Mouse (Mus musculus) C2C12 (cell line): Measurements from ENCODE around the gene B3gat2. TPM values are rescaled to one million over a fixed set of nuclear protein-coding genes. Genes with fewer than 3 reads are reported as not detected.

Source experiments
- H3K27me3 ChIP-seq: one replicate; pipeline ENCODE4 v1.6.1; 2011; ENCODE audit not compliant: control insufficient read depth, insufficient read depth, insufficient read length
- H3K36me3 ChIP-seq: one replicate; pipeline ENCODE4 v1.6.1; 2011; ENCODE audit not compliant: control insufficient read depth, insufficient read depth
- H3K4me3 ChIP-seq: one replicate; pipeline ENCODE4 v1.5.1; 2011; ENCODE audit warnings: mild to moderate bottlenecking, control low read depth; ENCODE audit not compliant: poor library complexity, insufficient read depth, severe bottlenecking
- H3K79me2 ChIP-seq: one replicate; pipeline ENCODE4 v1.6.1; 2011; ENCODE audit not compliant: control insufficient read depth, insufficient read depth
- H3K79me3 ChIP-seq: one replicate; pipeline ENCODE4 v1.6.1; 2011; ENCODE audit warnings: low read depth, control low read depth
- H3ac ChIP-seq: one replicate; pipeline ENCODE3; 2011; ENCODE audit warnings: low read depth; ENCODE audit not compliant: control insufficient read depth, insufficient read length
- CEBPB ChIP-seq: IDR thresholded peaks from one replicate; pipeline ENCODE4 v1.6.1; 2011; ENCODE audit warnings: low read depth, mild to moderate bottlenecking, control low read depth, moderate library complexity
- CTCF ChIP-seq: IDR thresholded peaks from one replicate; pipeline ENCODE4 v1.5.1; 2011; ENCODE audit not compliant: control insufficient read depth, insufficient read depth, insufficient read length
- FOSL1 ChIP-seq: IDR thresholded peaks from one replicate; pipeline ENCODE4 v1.8.0; 2011; ENCODE audit warnings: mild to moderate bottlenecking, low read length; ENCODE audit not compliant: poor library complexity, insufficient read depth, severe bottlenecking
- MAX ChIP-seq: IDR thresholded peaks from one replicate; pipeline ENCODE4 v1.6.1; 2011; ENCODE audit warnings: mild to moderate bottlenecking, control low read depth
- MYOD1 ChIP-seq: IDR thresholded peaks from one replicate; pipeline ENCODE4 v1.6.1; 2011; ENCODE audit warnings: low read depth; ENCODE audit not compliant: control insufficient read depth, insufficient read length
- MYOG ChIP-seq: IDR thresholded peaks from one replicate; pipeline ENCODE4 v1.6.1; 2011; ENCODE audit not compliant: control insufficient read depth, insufficient read length; ENCODE audit errors: extremely low read depth
- USF1 ChIP-seq: IDR thresholded peaks from one replicate; pipeline ENCODE4 v1.6.1; 2011; ENCODE audit warnings: low read depth, mild to moderate bottlenecking, control low read depth, moderate library complexity
- polyA plus RNA-seq: library from polyadenylated mRNA; unstranded; fragments of >200 nt; fragmentation: generic; extraction: Trizol; gene quantifications from one replicate; pipeline ENCODE4 v1.2.1, GENCODE M21; 2012; ENCODE audit warnings: missing spikeins

Gene B3gat2
- polyA plus RNA-seq, 1 experiment = 0.11 TPM

GRCm38 (mm10) chr1:23821615-23822014 is 60.1 kb downstream of the B3gat2 start:
- Histone ChIP-seq H3K79me3 (no peaks in the 10 kb centered on the region), H3K27me3 (no peaks in the 10 kb centered on the region), H3K79me2 (no peaks in the 10 kb centered on the region), H3K4me3 (no peak overlapping the region), H3K36me3 (no peaks in the 10 kb centered on the region), H3ac (no peak overlapping the region)
- TF ChIP-seq CTCF (no peak), MYOG (no peak), FOSL1 (no peak), MYOD1 (no peak), CEBPB (no peak), USF1 (no peak), MAX (no peak)

DNA sequence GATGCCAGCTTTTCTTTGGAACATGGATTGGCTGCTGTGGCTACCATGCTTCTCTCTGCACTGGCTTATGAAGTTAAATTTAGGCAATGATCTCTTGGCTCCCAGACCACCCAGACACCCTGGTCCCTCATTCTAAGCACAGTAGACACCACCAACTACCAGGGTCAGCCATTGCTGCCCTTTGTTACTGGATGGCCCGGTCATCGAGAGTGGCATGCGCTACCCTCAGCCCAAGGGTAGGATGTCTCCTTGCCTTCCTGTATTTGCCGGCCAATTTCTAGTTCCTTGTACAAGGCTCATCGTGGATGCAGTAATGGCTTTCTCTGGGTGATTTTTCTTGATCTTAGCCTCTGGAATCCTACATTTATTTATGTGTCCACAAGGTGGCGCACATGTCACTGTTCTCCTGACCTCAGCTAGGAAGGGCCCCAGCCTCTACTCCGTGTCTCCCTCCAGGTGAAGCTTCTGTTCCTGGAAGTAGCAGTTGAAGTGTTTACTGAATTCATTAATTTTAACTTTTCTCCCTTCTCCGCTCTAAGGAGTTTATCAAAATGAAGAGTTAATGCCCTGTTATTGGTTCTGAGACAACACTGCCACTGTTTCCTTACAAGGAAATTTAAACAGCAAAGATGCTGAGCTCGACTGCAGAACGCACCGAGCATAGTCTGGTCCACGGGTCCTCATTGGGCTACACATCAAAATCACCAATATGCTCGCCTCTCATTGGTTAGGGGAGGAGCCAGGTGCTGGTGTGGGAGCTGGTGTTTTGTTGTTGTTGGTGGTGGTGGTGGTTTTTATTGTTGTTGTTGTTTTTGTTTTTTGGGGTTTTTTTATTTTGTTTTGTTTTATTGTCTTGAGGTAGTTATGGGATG is 65.6 kb downstream of the B3gat2 start:
- no peaks in the 10 kb centered on the region for H3K79me2 ChIP-seq
- H3K27me3 ChIP-seq = no peaks in the 10 kb centered on the region

DNA sequence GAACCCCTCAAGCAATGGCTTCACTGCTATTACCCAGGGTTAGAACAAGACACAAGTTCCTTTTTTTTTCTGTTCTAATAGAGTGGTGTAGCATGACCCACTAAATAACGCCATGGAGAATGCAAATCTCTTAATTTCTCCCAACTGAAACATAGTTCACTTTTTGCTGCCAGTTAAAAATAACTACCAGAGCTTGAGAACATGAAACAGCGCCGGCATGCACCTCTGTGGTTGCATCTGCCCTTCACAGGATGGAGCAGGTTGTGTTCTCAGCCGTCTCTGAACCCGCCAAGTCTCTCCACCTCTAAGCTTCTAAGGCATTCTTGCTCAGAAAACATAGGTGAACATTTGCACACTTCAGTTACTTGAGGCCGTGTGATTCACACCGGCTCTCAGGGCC is 72.7 kb downstream of the B3gat2 start:
- H3K79me3 ChIP-seq = no peaks in the 10 kb centered on the region
- no peaks in the 10 kb centered on the region for H3K79me2 ChIP-seq
- H3K27me3 ChIP-seq = no peaks in the 10 kb centered on the region
- H3K4me3 ChIP-seq = no peak overlapping the region
- no peaks in the 10 kb centered on the region for H3K36me3 ChIP-seq
- TF ChIP-seq MYOG (no peak), FOSL1 (no peak), CTCF (no peak), MAX (no peak), CEBPB (no peak), MYOD1 (no peak), USF1 (no peak)
- H3ac ChIP-seq = no peak overlapping the region

More for the DNA sequence above, 65.6 kb downstream of the B3gat2 start:
- TF ChIP-seq USF1 (no peak), MAX (no peak), MYOD1 (no peak), CEBPB (no peak), CTCF (peak; percentile 10), FOSL1 (no peak)
- Histone ChIP-seq H3K4me3 (no peak overlapping the region), H3ac (no peak overlapping the region), H3K79me3 (no peaks in the 10 kb centered on the region), H3K36me3 (no peaks in the 10 kb centered on the region)

- H3ac ChIP-seq = no peak overlapping the region
- no peak for TF ChIP-seq CTCF
- TF ChIP-seq USF1 = no peak
- TF ChIP-seq CEBPB = no peak
- no peak for TF ChIP-seq MYOG
- no peak for TF ChIP-seq MYOD1
- no peak for TF ChIP-seq FOSL1
- H3K36me3 ChIP-seq = no peaks in the 10 kb centered on the region
- H3K79me2 ChIP-seq = no peaks in the 10 kb centered on the region
- no peak overlapping the region for H3K4me3 ChIP-seq
- no peaks in the 10 kb centered on the region for H3K79me3 ChIP-seq
- no peaks in the 10 kb centered on the region for H3K27me3 ChIP-seq
Observed at GRCm38 (mm10) chr1:23834819-23835218, 73.3 kb downstream of the B3gat2 start.

GRCm38 (mm10) chr1:23836630-23837029 is 75.1 kb downstream of the B3gat2 start:
- H3K36me3 ChIP-seq = no peaks in the 10 kb centered on the region
- TF ChIP-seq USF1 = no peak
- no peak for TF ChIP-seq MYOG
- TF ChIP-seq MYOD1 = no peak
- no peak for TF ChIP-seq MAX
- TF ChIP-seq FOSL1 = no peak
- TF ChIP-seq CTCF = no peak
- TF ChIP-seq CEBPB = no peak
- H3K27me3 ChIP-seq = no peaks in the 10 kb centered on the region
- H3K4me3 ChIP-seq = no peak overlapping the region
- no peaks in the 10 kb centered on the region for H3K79me2 ChIP-seq
- no peak overlapping the region for H3ac ChIP-seq
- no peaks in the 10 kb centered on the region for H3K79me3 ChIP-seq

DNA sequence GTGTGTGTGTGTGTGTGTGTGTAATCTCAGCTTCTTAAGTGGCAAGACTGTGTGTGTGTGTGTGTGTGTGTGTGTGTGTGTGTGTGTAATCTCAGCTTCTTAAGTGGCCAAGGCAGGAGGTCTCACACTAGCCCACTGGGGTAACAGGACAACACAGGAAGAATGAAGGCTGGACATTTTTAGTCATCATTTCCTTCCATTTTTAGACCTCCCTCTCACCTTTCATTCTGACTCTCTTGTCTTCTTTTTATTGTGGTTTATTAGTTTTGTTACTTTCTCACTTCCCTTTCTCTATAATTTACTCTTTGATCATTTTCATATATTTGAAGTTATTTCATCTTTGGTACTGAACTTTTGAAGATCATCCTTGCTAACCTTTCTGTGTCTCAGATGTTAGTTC is 79.4 kb downstream of the B3gat2 start:
- no peak overlapping the region for H3ac ChIP-seq
- no peak for TF ChIP-seq MAX
- TF ChIP-seq CTCF = no peak
- no peak for TF ChIP-seq MYOD1
- no peak for TF ChIP-seq CEBPB
- no peak for TF ChIP-seq USF1
- no peak for TF ChIP-seq MYOG
- H3K27me3 ChIP-seq = no peaks in the 10 kb centered on the region
- no peak overlapping the region for H3K4me3 ChIP-seq
- H3K79me3 ChIP-seq = no peaks in the 10 kb centered on the region
- H3K79me2 ChIP-seq = no peaks in the 10 kb centered on the region
- H3K36me3 ChIP-seq = peaks cover 15% of the 10 kb centered on the region
